Comparison of ENCODE assay signal across 8 mouse cellular contexts in genomic region chr4:43492101-43492820, GRCm38 (mm10). TPM values are rescaled to one million over a fixed set of nuclear protein-coding genes. Genes with fewer than 3 reads are reported as not detected.
DNase-seq lines count a peak whose midpoint lies in the region; ATAC-seq and TF ChIP-seq lines count a peak whose summit lies in the region.

No protein-coding gene starts in this region.

- no peak for TF ChIP-seq RAD21 in CH12.LX (IDR thresholded peaks at IDR 0.05; ENCODE audit: low read depth, low read length)

- peak overlapping the region; percentile 95 for H3K4me3 ChIP-seq in gastrocnemius, adult 2 months
- no peak overlapping the region for H3K4me3 ChIP-seq in CH12.LX (replicated peaks in 1 of 3; ENCODE audit: low read depth in 2 of 3, low read length in 2 of 3, poor library complexity in 1 of 3)
- peak overlapping the region; percentile 84 for H3K4me3 ChIP-seq in forebrain, embryonic 15.5 days
- H3K4me3 ChIP-seq in liver, postnatal 0 days (ENCODE audit: low read depth, low read length), result peak overlapping the region; percentile 84

- H3K9ac ChIP-seq in CH12.LX (ENCODE audit: insufficient read depth, low read depth), result no peak overlapping the region
- H3K9ac ChIP-seq in forebrain, embryonic 15.5 days (replicated peaks), result no peak overlapping the region
- peak overlapping the region; percentile 44; the same call in 1 of the 2 replicates for H3K9ac ChIP-seq in liver, postnatal 0 days (replicated peaks)

- no peak for TF ChIP-seq CTCF in gastrocnemius, adult 2 months (IDR thresholded peaks at IDR 0.05)
- TF ChIP-seq CTCF in CH12.LX (conservative IDR thresholded peaks at IDR 0.05 in 1 of 2, IDR thresholded peaks at IDR 0.05 in 1 of 2; ENCODE audit: low read depth in 2 of 2, low read length in 2 of 2), result no peak
- no peak for TF ChIP-seq CTCF in liver, postnatal 0 days (IDR thresholded peaks at IDR 0.05; ENCODE audit: low read depth)

- H3K79me2 ChIP-seq in CH12.LX (replicated peaks; ENCODE audit: control insufficient read depth, extremely low read depth, insufficient read depth, poor library complexity, severe bottlenecking), result no peaks in the 10 kb centered on the region

- intact Hi-C loops in gastrocnemius, adult 2 months (cut with DNase I), result loop anchor here (10.0 kb wide), 1 partner anchor 447 kb away; the partner anchor contains the start of gene Fam214b

- WGBS in forebrain, embryonic 15.5 days, result 34% methylated on average over 12 of the region's 12 CpGs
- 41% methylated on average over 12 of the region's 12 CpGs for WGBS in liver, postnatal 0 days (ENCODE audit: insufficient replicate concordance)

- H3K36me3 ChIP-seq in CH12.LX (replicated peaks in 1 of 2; ENCODE audit: control insufficient read depth in 1 of 2, insufficient read depth in 1 of 2, low read length in 1 of 2), result peaks cover 4 to 25% of the 10 kb centered on the region in 2 experiments
- H3K36me3 ChIP-seq in forebrain, embryonic 15.5 days, result no peaks in the 10 kb centered on the region
- peaks cover 22% of the 10 kb centered on the region for H3K36me3 ChIP-seq in liver, postnatal 0 days (replicated peaks; ENCODE audit: insufficient read depth, low read length)

- H3K9me3 ChIP-seq in CH12.LX (replicated peaks; ENCODE audit: low read length), result peaks cover 6% of the 10 kb centered on the region
- H3K9me3 ChIP-seq in forebrain, embryonic 15.5 days, result no peaks in the 10 kb centered on the region
- no peaks in the 10 kb centered on the region for H3K9me3 ChIP-seq in liver, postnatal 0 days (ENCODE audit: low read length)

- peaks cover 0 to 11% of the 10 kb centered on the region in 2 experiments; a peak in 2 of 4 replicates for H3K4me1 ChIP-seq in CH12.LX (ENCODE audit: control insufficient read depth in 1 of 2, insufficient read depth in 2 of 2)
- peaks cover 19% of the 10 kb centered on the region for H3K4me1 ChIP-seq in forebrain, embryonic 15.5 days
- H3K4me1 ChIP-seq in liver, postnatal 0 days (ENCODE audit: insufficient read depth), result peaks cover 12% of the 10 kb centered on the region

- dilution Hi-C loops in CH12.LX (cut with MboI; ENCODE audit: extremely low pct_ligation_motif_present, extremely low pct_unique_long_range_greater_than_20kb, low sequenced_read_pairs), result no loop called here

- TF ChIP-seq POLR2A in CH12.LX (IDR thresholded peaks at IDR 0.05; ENCODE audit: low read depth, low read length), result no peak

- peak overlapping the region; percentile 35 for H3K4me2 ChIP-seq in CH12.LX (ENCODE audit: insufficient read depth, low read depth, poor library complexity, severe bottlenecking)
- peak overlapping the region; percentile 55 for H3K4me2 ChIP-seq in forebrain, embryonic 15.5 days (replicated peaks)
- peak overlapping the region; percentile 92 for H3K4me2 ChIP-seq in liver, postnatal 0 days (ENCODE audit: low read depth, low read length)

- H3K27ac ChIP-seq in gastrocnemius, adult 2 months, result peak overlapping the region; percentile 96
- no peak overlapping the region for H3K27ac ChIP-seq in CH12.LX (ENCODE audit: insufficient read depth, low read depth)
- peak overlapping the region; percentile 95 for H3K27ac ChIP-seq in forebrain, embryonic 15.5 days (replicated peaks)
- H3K27ac ChIP-seq in liver, postnatal 0 days (ENCODE audit: low read depth), result peak overlapping the region; percentile 83

- no peak for TF ChIP-seq EP300 in CH12.LX (IDR thresholded peaks at IDR 0.05; ENCODE audit: low read length)
- TF ChIP-seq EP300 in liver, postnatal 0 days (IDR thresholded peaks at IDR 0.05; ENCODE audit: low read depth), result no peak

- DNase-seq in gastrocnemius, adult 2 months, result no peak
- DNase-seq in gastrocnemius, postnatal 4 days (ENCODE audit: low spot score in 2 of 2), result no peak
- peak; percentile 28 for DNase-seq in CH12.LX (ENCODE audit: extremely low read depth)
- no peak for DNase-seq in liver, postnatal 0 days
- DNase-seq in layer of hippocampus, adult 11-12 months (ENCODE audit: low spot score), result no peak

- in situ Hi-C loops in CH12.LX (cut with MboI; ENCODE audit: low pct_ligation_motif_present, low pct_unique_long_range_greater_than_20kb, low sequenced_read_pairs), result no loop called here

- no peak for ATAC-seq in forebrain, embryonic 15.5 days (replicated peaks)
- ATAC-seq in liver, postnatal 0 days, result no peak
- no peak for ATAC-seq in granulocyte monocyte progenitor cell, adult 5-6 weeks (replicated peaks; ENCODE audit: poor library complexity, severe bottlenecking)
- ATAC-seq in megakaryocyte-erythroid progenitor cell, adult 5-6 weeks (replicated peaks; ENCODE audit: low FRiP score, low TSS enrichment, poor library complexity, severe bottlenecking), result no peak

- H3K27me3 ChIP-seq in CH12.LX (replicated peaks), result peaks cover 2% of the 10 kb centered on the region
- H3K27me3 ChIP-seq in forebrain, embryonic 15.5 days, result no peaks in the 10 kb centered on the region
- H3K27me3 ChIP-seq in liver, postnatal 0 days (ENCODE audit: insufficient read depth, low read length), result no peaks in the 10 kb centered on the region

RNA-seq across cellular contexts. Expression of gene Ccdc107, which starts 0.4 kb away (rescaled TPM):
- 10 to 100 TPM; 26.3 to 27.8 TPM for total RNA-seq in gastrocnemius, adult 2 months (2021)
- 10 to 100 TPM; 23.3 to 28.6 TPM for total RNA-seq in gastrocnemius, postnatal 4 days (2021)
- total RNA-seq in CH12.LX (2012; rRNA removed), result 57.9 and 63.1 TPM in 2 replicates
- total RNA-seq in CH12.LX (2014; rRNA removed), result 23.0 and 33.4 TPM in 2 replicates
- polyA plus RNA-seq in CH12.LX (2012; ENCODE audit: insufficient read length, low read depth), result 30.5 and 32.6 TPM in 2 replicates
- polyA plus RNA-seq in forebrain, embryonic 15.5 days (2015; fragmentation: Nextera tagmentation; extraction: Ambion mirVana), result 61.0 and 61.8 TPM in 2 replicates
- 41.1 and 46.0 TPM in 2 replicates for polyA plus RNA-seq in liver, postnatal 0 days (2015; fragmentation: Nextera tagmentation; extraction: Ambion mirVana)
- 28.2 and 44.7 TPM in 2 replicates for total RNA-seq in granulocyte monocyte progenitor cell, adult 5-6 weeks (2014; fragmentation: Nextera tagmentation)
- total RNA-seq in granulocyte monocyte progenitor cell, adult 5-6 weeks (2017), result 48.0 and 56.1 TPM in 2 replicates
- 28.8 and 47.9 TPM in 2 replicates for total RNA-seq in megakaryocyte-erythroid progenitor cell, adult 5-6 weeks (2014; fragmentation: Nextera tagmentation)
- 44.6 and 46.3 TPM in 2 replicates for total RNA-seq in megakaryocyte-erythroid progenitor cell, adult 5-6 weeks (2017)

RNA-seq across cellular contexts. Expression of gene Arhgef39, which starts 7.2 kb away (rescaled TPM):
- not detected for total RNA-seq in gastrocnemius, adult 2 months (2021)
- 1 to 10 TPM; 7.9 to 8.9 TPM for total RNA-seq in gastrocnemius, postnatal 4 days (2021)
- 7.4 and 7.5 TPM in 2 replicates for total RNA-seq in CH12.LX (2012; rRNA removed)
- 7.1 and 7.3 TPM in 2 replicates for total RNA-seq in CH12.LX (2014; rRNA removed)
- polyA plus RNA-seq in CH12.LX (2012; ENCODE audit: insufficient read length, low read depth), result 4.8 and 5.5 TPM in 2 replicates
- polyA plus RNA-seq in forebrain, embryonic 15.5 days (2015; fragmentation: Nextera tagmentation; extraction: Ambion mirVana), result 17.5 and 25.3 TPM in 2 replicates
- 14.2 and 15.2 TPM in 2 replicates for polyA plus RNA-seq in liver, postnatal 0 days (2015; fragmentation: Nextera tagmentation; extraction: Ambion mirVana)
- 52.0 and 55.5 TPM in 2 replicates for total RNA-seq in granulocyte monocyte progenitor cell, adult 5-6 weeks (2014; fragmentation: Nextera tagmentation)
- total RNA-seq in granulocyte monocyte progenitor cell, adult 5-6 weeks (2017), result 63.7 and 81.2 TPM in 2 replicates
- 44.3 and 50.3 TPM in 2 replicates for total RNA-seq in megakaryocyte-erythroid progenitor cell, adult 5-6 weeks (2014; fragmentation: Nextera tagmentation)
- 27.2 and 32.7 TPM in 2 replicates for total RNA-seq in megakaryocyte-erythroid progenitor cell, adult 5-6 weeks (2017)

RNA-seq across cellular contexts. Expression of gene Sit1, which starts 8.7 kb away (rescaled TPM):
- not detected for total RNA-seq in gastrocnemius, adult 2 months (2021)
- total RNA-seq in gastrocnemius, postnatal 4 days (2021), result not detected
- total RNA-seq in CH12.LX (2012; rRNA removed) (2.8 and 3.8 TPM in 2 replicates), CH12.LX (2014; rRNA removed) (10.5 and 10.8 TPM in 2 replicates)
- 10.1 and 12.5 TPM in 2 replicates for polyA plus RNA-seq in CH12.LX (2012; ENCODE audit: insufficient read length, low read depth)
- not detected in 2 replicates for polyA plus RNA-seq in forebrain, embryonic 15.5 days (2015; fragmentation: Nextera tagmentation; extraction: Ambion mirVana)
- 0.53 and 0.94 TPM in 2 replicates for polyA plus RNA-seq in liver, postnatal 0 days (2015; fragmentation: Nextera tagmentation; extraction: Ambion mirVana)
- not detected in 2 replicates for total RNA-seq in granulocyte monocyte progenitor cell, adult 5-6 weeks (2014; fragmentation: Nextera tagmentation)
- not detected in 2 replicates for total RNA-seq in granulocyte monocyte progenitor cell, adult 5-6 weeks (2017)
- total RNA-seq in megakaryocyte-erythroid progenitor cell, adult 5-6 weeks (2014; fragmentation: Nextera tagmentation), result 0.61 TPM in 1 of 2 replicates, not detected in the other
- total RNA-seq in megakaryocyte-erythroid progenitor cell, adult 5-6 weeks (2017), result not detected in 2 replicates

RNA-seq across cellular contexts. Expression of gene Car9, which starts 14.5 kb away (rescaled TPM):
- 1 to 10 TPM; 3.7 to 4.8 TPM for total RNA-seq in gastrocnemius, adult 2 months (2021)
- total RNA-seq in gastrocnemius, postnatal 4 days (2021), result 1 to 10 TPM; 1.2 to 3.1 TPM
- total RNA-seq in CH12.LX (2012; rRNA removed) (not detected in 2 replicates), CH12.LX (2014; rRNA removed) (not detected in 2 replicates)
- polyA plus RNA-seq in CH12.LX (2012; ENCODE audit: insufficient read length, low read depth), result not detected in 2 replicates
- polyA plus RNA-seq in forebrain, embryonic 15.5 days (2015; fragmentation: Nextera tagmentation; extraction: Ambion mirVana), result 0.19 and 0.41 TPM in 2 replicates
- 0.95 and 1.1 TPM in 2 replicates for polyA plus RNA-seq in liver, postnatal 0 days (2015; fragmentation: Nextera tagmentation; extraction: Ambion mirVana)
- total RNA-seq in granulocyte monocyte progenitor cell, adult 5-6 weeks (2014; fragmentation: Nextera tagmentation), result 11.6 and 16.9 TPM in 2 replicates
- total RNA-seq in granulocyte monocyte progenitor cell, adult 5-6 weeks (2017), result 4.1 and 7.6 TPM in 2 replicates
- total RNA-seq in megakaryocyte-erythroid progenitor cell, adult 5-6 weeks (2014; fragmentation: Nextera tagmentation), result 3.6 and 11.8 TPM in 2 replicates
- total RNA-seq in megakaryocyte-erythroid progenitor cell, adult 5-6 weeks (2017), result 2.1 and 3.3 TPM in 2 replicates

RNA-seq across cellular contexts. Expression of gene Tpm2, which starts 31.3 kb away (rescaled TPM):
- total RNA-seq in gastrocnemius, adult 2 months (2021), result over 10,000 TPM in 1 of 2 experiments, 1,000 to 10,000 TPM in 1; 4,293 to 10,756 TPM
- 1,000 to 10,000 TPM; 9,033 to 9,337 TPM for total RNA-seq in gastrocnemius, postnatal 4 days (2021)
- 0.30 TPM in 1 of 2 replicates, not detected in the other for total RNA-seq in CH12.LX (2012; rRNA removed)
- not detected in 2 replicates for total RNA-seq in CH12.LX (2014; rRNA removed)
- polyA plus RNA-seq in CH12.LX (2012; ENCODE audit: insufficient read length, low read depth), result 0.29 TPM in 1 of 2 replicates, not detected in the other
- 9.7 and 9.8 TPM in 2 replicates for polyA plus RNA-seq in forebrain, embryonic 15.5 days (2015; fragmentation: Nextera tagmentation; extraction: Ambion mirVana)
- polyA plus RNA-seq in liver, postnatal 0 days (2015; fragmentation: Nextera tagmentation; extraction: Ambion mirVana), result 17.3 and 58.9 TPM in 2 replicates
- 1.6 and 3.8 TPM in 2 replicates for total RNA-seq in granulocyte monocyte progenitor cell, adult 5-6 weeks (2014; fragmentation: Nextera tagmentation)
- 2.5 and 5.2 TPM in 2 replicates for total RNA-seq in granulocyte monocyte progenitor cell, adult 5-6 weeks (2017)
- total RNA-seq in megakaryocyte-erythroid progenitor cell, adult 5-6 weeks (2014; fragmentation: Nextera tagmentation), result not detected in 2 replicates
- 0.09 TPM in 1 of 2 replicates, not detected in the other for total RNA-seq in megakaryocyte-erythroid progenitor cell, adult 5-6 weeks (2017)

Comparison
In these comparisons a context has a peak if more than half of its experiments do, and no peak if none do; other contexts are left out.
1. RNA of gene Arhgef39, which starts 7.2 kb away (total RNA-seq): 52.0 to 81.2 TPM in granulocyte monocyte progenitor cell, adult 5-6 weeks, 27.2 to 50.3 TPM in megakaryocyte-erythroid progenitor cell, adult 5-6 weeks, 7.9 to 8.9 TPM in gastrocnemius, postnatal 4 days and 7.1 to 7.5 TPM in CH12.LX; not detected in gastrocnemius, adult 2 months; every median in the first group is over 4 times any median in the second.
2. H3K4me3 ChIP-seq: peak in gastrocnemius, adult 2 months (single experiment), forebrain, embryonic 15.5 days (single experiment) and liver, postnatal 0 days (single experiment); none in CH12.LX (0 of 3).
3. H3K4me2 ChIP-seq: peak in every context shown above with its lines; median percentile 92 in liver, postnatal 0 days; 55 in forebrain, embryonic 15.5 days; 35 in CH12.LX.